Mouse (Mus musculus) spleen, postnatal 14 days (tissue): Measurements from ENCODE around the gene Lmln.
"Not testable (repeated sequence)": the region's sequence is repeated elsewhere in the genome, so short reads cannot be mapped to it uniquely, and the experiment has no call there.

Experiments
- DNase-seq, 2 experiments: peaks; one replicate each; pipeline ENCODE4 v3.0.0; 2021 to 2022; ENCODE audit warnings: low spot score in 2 of 2

Lmln gene

GRCm38 (mm10) chr16:33062024-33062681, at the start of gene Lmln:
Lmln (plus strand) TSS chr16:33062521.
- DNase-seq = peak; percentile 75 to 80

GRCm38 (mm10) chr16:33013801-33014200, 48.5 kb upstream of the Lmln start:
- DNase-seq = no peak

GRCm38 (mm10) chr16:33014921-33015320, 47.4 kb upstream of the Lmln start:
- DNase-seq = no peak

- DNase-seq = no peak
These were observed 46.9 kb upstream of the Lmln start for GRCm38 (mm10) chr16:33015396-33015907.

GRCm38 (mm10) chr16:33015986-33016385, 46.3 kb upstream of the Lmln start:
- no peak for DNase-seq

GRCm38 (mm10) chr16:33017677-33018349, 44.5 kb upstream of the Lmln start:
- DNase-seq = no peak

GRCm38 (mm10) chr16:33019117-33019770, 43.1 kb upstream of the Lmln start:
- no peak for DNase-seq

GRCm38 (mm10) chr16:33021381-33021780, 40.9 kb upstream of the Lmln start:
- DNase-seq = no peak

- peak; percentile 57 to 81 for DNase-seq
These were observed 38.6 kb upstream of the Lmln start for GRCm38 (mm10) chr16:33023750-33024149.

- DNase-seq = no peak
These were observed 37.7 kb upstream of the Lmln start for GRCm38 (mm10) chr16:33024456-33025104.

- no peak for DNase-seq
These were observed 36.0 kb upstream of the Lmln start for GRCm38 (mm10) chr16:33026357-33026756.

GRCm38 (mm10) chr16:33036006-33036405, 26.3 kb upstream of the Lmln start:
- DNase-seq = no peak

- DNase-seq = no peak
These were observed 19.6 kb upstream of the Lmln start for GRCm38 (mm10) chr16:33042682-33043081.

GRCm38 (mm10) chr16:33043268-33043667, 19.1 kb upstream of the Lmln start:
- DNase-seq = no peak

- DNase-seq = no peak
These were observed 14.3 kb upstream of the Lmln start for GRCm38 (mm10) chr16:33048004-33048403.

GRCm38 (mm10) chr16:33048686-33049085, 13.6 kb upstream of the Lmln start:
- DNase-seq = no peak

GRCm38 (mm10) chr16:33049809-33050208, 12.5 kb upstream of the Lmln start:
- no peak for DNase-seq

GRCm38 (mm10) chr16:33053141-33053540, 9.2 kb upstream of the Lmln start:
- DNase-seq = no peak

GRCm38 (mm10) chr16:33054927-33055326, 7.4 kb upstream of the Lmln start:
- not testable (repeated sequence) for DNase-seq

- no peak for DNase-seq
These were observed 6.7 kb upstream of the Lmln start for GRCm38 (mm10) chr16:33055655-33056054.

GRCm38 (mm10) chr16:33056095-33056785, 6.1 kb upstream of the Lmln start, which contains the start of the genes Iqcg and Rpl35a:
Iqcg (minus strand) TSS chr16:33056218.
Rpl35a (plus strand) TSS chr16:33056453.
- peak; percentile 77 to 86 for DNase-seq
